Mouse (Mus musculus): ENCODE results near the gene BC049730. TPM values are rescaled to one million over a fixed set of nuclear protein-coding genes. Genes with fewer than 3 reads are reported as not detected.

The BC049730 gene
- total RNA-seq, 1 experiment from 2014 or later, result not detected

GRCm38 (mm10) chr7:24762574-24762973, 53.5 kb downstream of the BC049730 start:
- no peak for DNase-seq

Other genes with a start within 250 kb of the BC049730 start
- gene Plaur, start 246.8 kb upstream of the BC049730 start, total RNA-seq (2021), result 5.6 and 7.8 TPM in 2 replicates
- 2.4 and 3.8 TPM in 2 replicates for gene Cadm4, start 227.2 kb upstream of the BC049730 start, total RNA-seq (2021)
- gene Zfp428, start 202.2 kb upstream of the BC049730 start, total RNA-seq (2021), result 6.2 and 7.0 TPM in 2 replicates
- gene AC161166.1, start 196.8 kb upstream of the BC049730 start, total RNA-seq (2021), result not detected in 2 replicates
- 24.5 and 29.5 TPM in 2 replicates for gene Irgq, start 178.6 kb upstream of the BC049730 start, total RNA-seq (2021)
- gene Pinlyp, start 163.1 kb upstream of the BC049730 start, total RNA-seq (2021), result not detected in 2 replicates
- 38.0 and 51.2 TPM in 2 replicates for gene Xrcc1, start 163.0 kb upstream of the BC049730 start, total RNA-seq (2021)
- 26.0 and 38.2 TPM in 2 replicates for gene Ethe1, start 121.7 kb upstream of the BC049730 start, total RNA-seq (2021)
- gene Zfp575, start 121.6 kb upstream of the BC049730 start, total RNA-seq (2021), result 0.39 TPM in 1 of 2 replicates, not detected in the other
- 7.1 and 7.4 TPM in 2 replicates for gene Phldb3, start 98.5 kb upstream of the BC049730 start, total RNA-seq (2021)
- 1.5 and 1.7 TPM in 2 replicates for gene Lypd3, start 72.7 kb upstream of the BC049730 start, total RNA-seq (2021)
- gene Tex101, start 32.6 kb upstream of the BC049730 start, total RNA-seq (2021), result not detected in 2 replicates
- not detected in 2 replicates for gene Gm4763, start 17.7 kb downstream of the BC049730 start, total RNA-seq (2021)
- gene Cd177, start 51.1 kb downstream of the BC049730 start, total RNA-seq (2021), result not detected in 2 replicates
- 0.36 TPM in 1 of 2 replicates, not detected in the other for gene Ceacam10, start 68.0 kb downstream of the BC049730 start, total RNA-seq (2021)
- 0.94 TPM in 1 of 2 replicates, not detected in the other for gene Gm9844, start 153.0 kb downstream of the BC049730 start, total RNA-seq (2021)
- not detected in 2 replicates for gene Lypd4, start 160.7 kb downstream of the BC049730 start, total RNA-seq (2021)
- not detected in 2 replicates for gene Dmrtc2, start 160.8 kb downstream of the BC049730 start, total RNA-seq (2021)
- gene Rps19, start 175.1 kb downstream of the BC049730 start, total RNA-seq (2021), result 564 and 876 TPM in 2 replicates
- 0.91 and 1.0 TPM in 2 replicates for gene Cd79a, start 188.1 kb downstream of the BC049730 start, total RNA-seq (2021)
- gene Arhgef1, start 193.7 kb downstream of the BC049730 start, total RNA-seq (2021), result 126 and 138 TPM in 2 replicates
- gene Gm4881, start 235.3 kb downstream of the BC049730 start, total RNA-seq (2021), result not detected in 2 replicates

All from adrenal gland, postnatal 25 days (tissue).